Mouse (Mus musculus) forebrain, embryonic 10.5 days (tissue): ENCODE results near the gene Pgls. TPM values are rescaled to one million over a fixed set of nuclear protein-coding genes. Genes with fewer than 3 reads are reported as not detected.

Source experiments
- DNase-seq: peaks from one replicate; pipeline ENCODE4 v3.0.0-alpha.2; 2017; ENCODE audit warnings: low spot score; ENCODE audit errors: extremely low spot score
- H3K27ac ChIP-seq: fragments of 300-500 bp; sonication (generic); 2 replicates; pipeline ENCODE4 v1.5.1; 2016; ENCODE audit warnings: mild to moderate bottlenecking
- H3K27me3 ChIP-seq: fragments of 300-500 bp; sonication (generic); 2 replicates; pipeline ENCODE4 v1.6.1; 2016; ENCODE audit warnings: mild to moderate bottlenecking; ENCODE audit not compliant: poor library complexity, severe bottlenecking
- H3K36me3 ChIP-seq: fragments of 300-500 bp; sonication (generic); replicated peaks from 2 replicates; pipeline ENCODE4 v1.6.1; 2016; ENCODE audit warnings: mild to moderate bottlenecking, moderate library complexity
- H3K4me1 ChIP-seq: fragments of 300-500 bp; sonication (generic); 2 replicates; pipeline ENCODE4 v1.6.1; 2016
- H3K4me3 ChIP-seq: fragments of 300-500 bp; sonication (generic); 2 replicates; pipeline ENCODE4 v1.5.1; 2016; ENCODE audit warnings: mild to moderate bottlenecking, moderate library complexity
- H3K9me3 ChIP-seq: fragments of 300-500 bp; sonication (generic); 2 replicates; pipeline ENCODE4 v1.6.1; 2016; ENCODE audit warnings: mild to moderate bottlenecking, moderate library complexity
- WGBS: fragments of 180-500 bp; shearing (Covaris S2); methylation state at CpG from one replicate; pipeline ENCODE4 v1.1.7; 2016; 5-methylcytosine and 5-hydroxymethylcytosine counted together
- polyA plus RNA-seq: library from polyadenylated mRNA; unstranded; fragments of >200 nt; fragmentation: Nextera tagmentation; extraction: Ambion mirVana; gene quantifications from 2 replicates; pipeline ENCODE4 v1.2.1, GENCODE M21; 2016

The Pgls gene
- polyA plus RNA-seq, 1 experiment from 2014 or later, result 266 TPM

DNA sequence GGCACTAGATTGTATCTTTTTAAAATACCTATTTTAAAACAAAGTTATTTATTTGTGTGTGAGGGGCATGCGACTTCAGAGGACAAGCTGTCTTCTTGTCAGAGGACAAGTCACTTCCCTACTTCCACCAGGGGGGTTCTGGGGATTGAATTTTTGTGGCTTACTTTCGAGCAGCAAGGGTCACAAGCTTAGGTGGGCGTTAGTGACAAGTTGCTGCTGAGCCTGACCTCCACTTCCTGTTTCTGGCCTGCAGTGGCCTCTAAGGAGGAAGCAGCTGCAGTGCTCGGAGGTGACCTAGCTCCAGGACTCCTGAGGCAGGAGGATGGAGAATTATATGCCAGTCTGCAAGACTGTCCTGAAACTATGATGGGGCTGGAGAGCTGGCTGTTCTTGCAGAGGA is 21.4 kb downstream of the Pgls start:
- H3K4me1 ChIP-seq, result peaks cover 23% of the 10 kb centered on the region
- no peaks in the 10 kb centered on the region for H3K9me3 ChIP-seq
- 70% methylated on average over 4 of the region's 4 CpGs for WGBS
- H3K4me3 ChIP-seq, result no peak overlapping the region
- H3K27me3 ChIP-seq, result no peaks in the 10 kb centered on the region
- peaks cover 58% of the 10 kb centered on the region for H3K36me3 ChIP-seq
- H3K27ac ChIP-seq, result no peak overlapping the region
- no peak for DNase-seq

DNA sequence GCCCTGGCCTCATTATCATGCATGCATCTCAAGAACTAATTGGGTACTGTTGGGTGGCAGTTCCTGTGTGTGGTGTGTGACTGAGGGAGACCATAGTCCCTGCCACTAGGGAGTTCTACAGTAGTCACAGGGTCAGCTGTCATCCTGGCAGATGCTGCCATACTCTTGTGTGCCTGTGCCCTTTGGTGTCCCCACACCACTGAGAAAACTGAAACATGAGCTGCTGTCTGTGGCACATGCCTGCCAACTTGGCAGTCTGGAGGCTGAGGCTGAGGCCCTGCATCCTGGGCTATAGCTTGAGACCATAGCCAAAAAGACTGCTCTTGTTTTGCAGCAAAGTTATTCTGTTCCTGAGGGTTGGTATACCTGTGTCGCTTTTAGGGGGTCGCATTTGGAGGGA is 27.8 kb downstream of the Pgls start:
- H3K4me3 ChIP-seq, result no peak overlapping the region
- no peaks in the 10 kb centered on the region for H3K27me3 ChIP-seq
- H3K27ac ChIP-seq, result no peak overlapping the region
- no peaks in the 10 kb centered on the region for H3K4me1 ChIP-seq
- 100% methylated on average over 2 of the region's 2 CpGs for WGBS
- no peak for DNase-seq
- peaks cover 97% of the 10 kb centered on the region for H3K36me3 ChIP-seq
- peaks cover 22% of the 10 kb centered on the region for H3K9me3 ChIP-seq

GRCm38 (mm10) chr8:71625088-71625487 is 33.1 kb downstream of the Pgls start:
- Histone ChIP-seq H3K27ac (no peak overlapping the region), H3K4me3 (no peak overlapping the region), H3K36me3 (peaks cover 62% of the 10 kb centered on the region), H3K9me3 (peaks cover 22% of the 10 kb centered on the region), H3K27me3 (peaks cover 20% of the 10 kb centered on the region), H3K4me1 (peaks cover 31% of the 10 kb centered on the region)
- 85% methylated on average over 1 of the region's 1 CpGs for WGBS
- no peak for DNase-seq

DNA sequence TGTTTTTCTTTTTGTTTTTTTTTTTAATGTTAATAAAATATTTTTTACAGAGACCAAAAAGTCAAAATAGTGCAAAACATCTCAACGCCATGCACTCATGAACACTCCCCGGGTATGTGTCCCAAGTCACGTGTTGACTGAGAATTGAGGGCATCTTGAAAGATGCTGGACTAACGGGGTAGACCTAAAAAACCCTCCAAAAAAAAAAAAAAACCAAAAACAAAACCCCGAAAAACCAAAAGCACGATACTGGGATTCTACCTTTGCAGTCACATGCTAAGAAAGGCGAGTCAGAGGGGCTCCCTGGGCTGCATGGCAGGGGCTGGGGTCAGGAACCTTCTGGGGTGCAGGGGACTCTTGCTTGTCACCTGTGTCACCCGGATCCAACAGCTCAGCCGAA is 34.8 kb downstream of the Pgls start:
- H3K27ac ChIP-seq, result no peak overlapping the region

DNA sequence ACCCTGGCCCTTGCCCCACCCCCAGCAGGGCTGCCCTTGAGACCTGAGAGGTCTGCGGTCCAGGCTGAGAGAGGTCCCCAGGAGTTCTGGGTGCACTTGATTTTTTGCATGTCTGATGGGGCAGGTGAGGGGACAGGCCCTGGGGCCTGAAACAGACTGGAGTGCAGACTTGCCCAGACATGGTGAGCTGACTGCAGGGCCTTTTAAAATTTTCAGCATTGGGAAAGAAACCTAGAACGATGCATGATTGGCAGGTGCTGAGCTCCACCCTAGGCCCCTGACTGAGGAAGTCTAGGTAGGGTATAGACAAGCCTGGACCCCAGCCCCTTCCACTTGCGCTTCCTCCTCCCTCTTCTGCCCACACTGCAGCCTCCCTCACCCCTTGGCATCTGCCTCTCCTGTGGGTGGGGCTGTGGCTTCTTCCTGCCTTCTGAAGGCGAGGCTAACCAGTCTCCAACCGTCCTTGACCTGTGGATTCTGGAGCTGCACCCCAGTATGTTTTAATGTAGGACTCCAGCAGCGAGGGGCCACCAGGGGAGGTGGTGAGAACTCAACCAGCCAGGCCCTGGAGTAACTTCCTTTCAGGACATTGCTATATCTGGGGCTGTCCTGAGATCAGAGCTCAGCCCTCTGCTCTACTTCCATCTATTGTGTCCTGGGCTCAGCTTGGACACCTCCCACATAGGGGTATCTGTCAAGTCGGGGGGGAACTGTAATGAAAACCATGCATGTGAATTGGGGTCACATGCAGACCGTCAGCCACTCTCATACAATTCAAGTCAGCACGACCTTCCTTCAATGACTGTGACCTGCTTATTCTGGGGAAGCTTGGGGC is 35.5 kb downstream of the Pgls start:
- 54% methylated on average over 9 of the region's 9 CpGs for WGBS
- no peak for DNase-seq
- H3K36me3 ChIP-seq, result peaks cover 38% of the 10 kb centered on the region
- peaks cover 36% of the 10 kb centered on the region for H3K4me1 ChIP-seq
- no peak overlapping the region for H3K4me3 ChIP-seq
- H3K9me3 ChIP-seq, result peaks cover 14% of the 10 kb centered on the region
- peak overlapping the region; percentile 3; the same call in 1 of the 2 replicates for H3K27ac ChIP-seq
- peaks cover 44% of the 10 kb centered on the region for H3K27me3 ChIP-seq

More for the DNA sequence above, 34.8 kb downstream of the Pgls start:
- no peak for DNase-seq
- WGBS, result 86% methylated on average over 9 of the region's 9 CpGs
- Histone ChIP-seq H3K27me3 (peaks cover 37% of the 10 kb centered on the region), H3K4me3 (no peak overlapping the region), H3K9me3 (peaks cover 17% of the 10 kb centered on the region), H3K36me3 (peaks cover 45% of the 10 kb centered on the region), H3K4me1 (peaks cover 36% of the 10 kb centered on the region)

- H3K36me3 ChIP-seq, result peaks cover 30% of the 10 kb centered on the region
- no peak for DNase-seq
- H3K9me3 ChIP-seq, result peaks cover 15% of the 10 kb centered on the region
- H3K27me3 ChIP-seq, result peaks cover 54% of the 10 kb centered on the region
- peak overlapping the region; percentile 85 for H3K27ac ChIP-seq
- H3K4me1 ChIP-seq, result peaks cover 42% of the 10 kb centered on the region
- peak overlapping the region; percentile 65 for H3K4me3 ChIP-seq
- WGBS, result 8% methylated on average over 16 of the region's 16 CpGs
Measured at GRCm38 (mm10) chr8:71628396-71629095, 36.6 kb downstream of the Pgls start.

- peak; percentile 93 for DNase-seq
- peak overlapping the region; percentile 85 for H3K27ac ChIP-seq
- H3K27me3 ChIP-seq, result peaks cover 61% of the 10 kb centered on the region
- peaks cover 23% of the 10 kb centered on the region for H3K36me3 ChIP-seq
- peaks cover 18% of the 10 kb centered on the region for H3K9me3 ChIP-seq
- peaks cover 49% of the 10 kb centered on the region for H3K4me1 ChIP-seq
- WGBS, result under 1% methylated on average over 55 of the region's 55 CpGs
- H3K4me3 ChIP-seq, result peak overlapping the region; percentile 65
Measured at GRCm38 (mm10) chr8:71629096-71629697, 37.2 kb downstream of the Pgls start.

GRCm38 (mm10) chr8:71629781-71630212 is 37.8 kb downstream of the Pgls start:
- WGBS, result 2% methylated on average over 25 of the region's 25 CpGs
- H3K36me3 ChIP-seq, result peaks cover 17% of the 10 kb centered on the region
- peaks cover 18% of the 10 kb centered on the region for H3K9me3 ChIP-seq
- peak; percentile 41 for DNase-seq
- H3K27ac ChIP-seq, result peak overlapping the region; percentile 85
- H3K27me3 ChIP-seq, result peaks cover 67% of the 10 kb centered on the region
- H3K4me3 ChIP-seq, result peak overlapping the region; percentile 65
- H3K4me1 ChIP-seq, result peaks cover 55% of the 10 kb centered on the region

GRCm38 (mm10) chr8:71630761-71631160 is 38.8 kb downstream of the Pgls start:
- 90% methylated on average over 6 of the region's 6 CpGs for WGBS
- peaks cover 55% of the 10 kb centered on the region for H3K4me1 ChIP-seq
- H3K9me3 ChIP-seq, result peaks cover 18% of the 10 kb centered on the region
- no peak overlapping the region for H3K27ac ChIP-seq
- no peak for DNase-seq
- no peak overlapping the region for H3K4me3 ChIP-seq
- peaks cover 8% of the 10 kb centered on the region for H3K36me3 ChIP-seq
- peaks cover 77% of the 10 kb centered on the region for H3K27me3 ChIP-seq

DNA sequence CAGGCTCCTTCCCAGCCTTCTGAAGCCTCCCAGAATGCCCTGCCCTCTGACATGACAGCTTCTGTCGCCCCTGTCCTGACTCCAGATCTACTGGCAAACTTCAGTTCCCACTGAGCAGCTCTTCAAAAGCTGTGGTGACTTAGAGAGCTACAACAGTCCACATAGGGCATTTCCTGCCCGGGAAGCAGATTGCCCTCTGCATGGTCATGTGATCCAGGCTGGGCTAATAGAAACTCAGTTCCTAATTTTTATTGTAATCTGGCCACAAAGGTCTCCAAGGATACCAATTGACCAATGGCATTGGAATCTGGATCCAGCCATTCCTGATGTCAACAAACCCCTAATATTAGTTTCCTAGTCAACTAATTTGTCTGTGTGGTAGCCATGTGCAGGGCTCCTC is 39.9 kb downstream of the Pgls start:
- H3K4me1 ChIP-seq, result peaks cover 55% of the 10 kb centered on the region
- peaks cover 87% of the 10 kb centered on the region for H3K27me3 ChIP-seq
- peaks cover 18% of the 10 kb centered on the region for H3K9me3 ChIP-seq

GRCm38 (mm10) chr8:71633164-71633563 is 41.2 kb downstream of the Pgls start:
- Histone ChIP-seq H3K27ac (no peak overlapping the region), H3K9me3 (peaks cover 18% of the 10 kb centered on the region), H3K27me3 (peaks cover 87% of the 10 kb centered on the region), H3K4me3 (peak overlapping the region; percentile 34), H3K36me3 (peaks cover 3% of the 10 kb centered on the region; the same call in 1 of the 2 replicates), H3K4me1 (peaks cover 43% of the 10 kb centered on the region)
- 5% methylated on average over 19 of the region's 22 CpGs for WGBS
- no peak for DNase-seq

More for the DNA sequence above, 39.9 kb downstream of the Pgls start:
- DNase-seq, result no peak
- 60% methylated on average over 2 of the region's 2 CpGs for WGBS
- Histone ChIP-seq H3K4me3 (no peak overlapping the region), H3K36me3 (peaks cover 3% of the 10 kb centered on the region; the same call in 1 of the 2 replicates), H3K27ac (no peak overlapping the region)

DNA sequence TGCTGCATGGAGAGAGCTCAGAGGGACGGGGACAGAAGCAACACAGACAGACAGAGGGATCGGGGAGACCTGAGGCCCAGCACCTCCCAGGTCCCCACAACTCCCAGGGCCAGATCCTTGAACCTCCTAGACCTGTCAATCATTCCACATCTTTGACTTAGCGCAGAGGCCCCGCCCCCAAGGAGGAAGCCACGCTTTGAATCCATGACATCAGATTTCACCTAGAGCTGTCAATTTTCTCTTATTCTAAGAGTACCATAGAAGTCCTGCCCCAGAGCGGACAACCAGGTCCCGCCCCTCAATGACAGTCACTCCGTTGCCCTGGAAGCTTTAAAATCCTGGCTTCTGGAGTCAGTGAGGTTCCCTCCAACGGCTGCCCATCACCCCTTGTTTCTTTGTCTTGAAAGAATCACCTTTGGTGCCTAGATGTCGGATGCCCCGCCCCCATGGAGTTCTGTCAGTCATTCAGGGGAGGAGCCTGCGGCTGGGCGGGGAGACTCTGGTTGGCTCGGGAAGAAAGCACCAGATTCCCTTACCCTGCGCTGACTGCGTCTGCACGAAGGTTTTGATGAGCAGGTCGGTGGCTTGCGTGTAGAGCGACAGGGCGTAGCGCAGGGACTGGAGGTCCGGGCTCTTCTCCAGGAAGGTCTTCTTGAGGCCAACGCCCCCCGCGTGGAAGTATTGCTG is 42.1 kb downstream of the Pgls start:
- 2% methylated on average over 26 of the region's 26 CpGs for WGBS
- Histone ChIP-seq H3K27ac (peak overlapping the region; percentile 51; the same call in 1 of the 2 replicates), H3K27me3 (peaks cover 87% of the 10 kb centered on the region), H3K9me3 (peaks cover 18% of the 10 kb centered on the region), H3K36me3 (peaks cover 3% of the 10 kb centered on the region; the same call in 1 of the 2 replicates), H3K4me3 (peak overlapping the region; percentile 34), H3K4me1 (peaks cover 33% of the 10 kb centered on the region)
- peak; percentile 78 for DNase-seq
